Mouse (Mus musculus): ENCODE results near the gene Pacs1. TPM values are rescaled to one million over a fixed set of nuclear protein-coding genes. Genes with fewer than 3 reads are reported as not detected.
A peak's percentile ranks its signal among the peaks of the same experiment; 100 is the strongest.

Gene Pacs1
- total RNA-seq (2021) = 10 to 100 TPM; 54.2 to 57.6 TPM

GRCm38 (mm10) chr19:5272801-5273733, at the start of gene Pacs1:
Gene Pacs1 (minus strand): TSS chr19:5273119.
- DNase-seq (ENCODE audit: extremely low spot score in 1 of 2, low spot score in 1 of 2) = peak; percentile 70 to 83

GRCm38 (mm10) chr19:5313189-5313588, 40.3 kb upstream of the Pacs1 start:
- DNase-seq (ENCODE audit: extremely low spot score in 1 of 2, low spot score in 1 of 2) = no peak

- DNase-seq (ENCODE audit: extremely low spot score in 1 of 2, low spot score in 1 of 2) = no peak
Observed at GRCm38 (mm10) chr19:5309025-5309424, 36.1 kb upstream of the Pacs1 start.

- DNase-seq (ENCODE audit: extremely low spot score in 1 of 2, low spot score in 1 of 2) = no peak
Observed at GRCm38 (mm10) chr19:5306968-5307734, 34.2 kb upstream of the Pacs1 start.

- DNase-seq (ENCODE audit: extremely low spot score in 1 of 2, low spot score in 1 of 2) = no peak
Observed at GRCm38 (mm10) chr19:5306279-5306678, 33.4 kb upstream of the Pacs1 start.

- peak in 1 of 2 experiments; percentile 56 for DNase-seq (ENCODE audit: extremely low spot score in 1 of 2, low spot score in 1 of 2)
Observed at GRCm38 (mm10) chr19:5302455-5302854, 29.5 kb upstream of the Pacs1 start.

GRCm38 (mm10) chr19:5300588-5300987, 27.7 kb upstream of the Pacs1 start:
- no peak for DNase-seq (ENCODE audit: extremely low spot score in 1 of 2, low spot score in 1 of 2)

- peak; percentile 42 to 55 for DNase-seq (ENCODE audit: extremely low spot score in 1 of 2, low spot score in 1 of 2)
Observed at GRCm38 (mm10) chr19:5297903-5298800, 25.2 kb upstream of the Pacs1 start, which contains the start of gene Gal3st3. Gene Gal3st3 (plus strand): TSS chr19:5298331.

- peak in 1 of 2 experiments; percentile 26 for DNase-seq (ENCODE audit: extremely low spot score in 1 of 2, low spot score in 1 of 2)
Observed at GRCm38 (mm10) chr19:5296630-5297029, 23.7 kb upstream of the Pacs1 start.

GRCm38 (mm10) chr19:5295736-5296075, 22.8 kb upstream of the Pacs1 start:
- no peak for DNase-seq (ENCODE audit: extremely low spot score in 1 of 2, low spot score in 1 of 2)

GRCm38 (mm10) chr19:5294972-5295735, 22.2 kb upstream of the Pacs1 start, which contains the start of gene Sf3b2:
Gene Sf3b2 (minus strand): TSS chr19:5295455.
- peak; percentile 90 to 93 for DNase-seq (ENCODE audit: extremely low spot score in 1 of 2, low spot score in 1 of 2)

GRCm38 (mm10) chr19:5278381-5278780, 5.5 kb upstream of the Pacs1 start:
- DNase-seq (ENCODE audit: extremely low spot score in 1 of 2, low spot score in 1 of 2) = no peak

- no peak for DNase-seq (ENCODE audit: extremely low spot score in 1 of 2, low spot score in 1 of 2)
Observed at GRCm38 (mm10) chr19:5277140-5277539, 4.2 kb upstream of the Pacs1 start.

- no peak for DNase-seq (ENCODE audit: extremely low spot score in 1 of 2, low spot score in 1 of 2)
Observed at GRCm38 (mm10) chr19:5276531-5276930, 3.6 kb upstream of the Pacs1 start.

- DNase-seq (ENCODE audit: extremely low spot score in 1 of 2, low spot score in 1 of 2) = no peak
Observed at GRCm38 (mm10) chr19:5275736-5276135, 2.8 kb upstream of the Pacs1 start.

GRCm38 (mm10) chr19:5274641-5275040, 1.7 kb upstream of the Pacs1 start:
- DNase-seq (ENCODE audit: extremely low spot score in 1 of 2, low spot score in 1 of 2) = no peak

GRCm38 (mm10) chr19:5273916-5274315, 997 bp upstream of the Pacs1 start:
- DNase-seq (ENCODE audit: extremely low spot score in 1 of 2, low spot score in 1 of 2) = no peak

GRCm38 (mm10) chr19:5272326-5272795, 558 bp downstream of the Pacs1 start:
- peak in 1 of 2 experiments; percentile 18 for DNase-seq (ENCODE audit: extremely low spot score in 1 of 2, low spot score in 1 of 2)

- DNase-seq (ENCODE audit: extremely low spot score in 1 of 2, low spot score in 1 of 2) = no peak
Observed at GRCm38 (mm10) chr19:5271430-5271829, 1.5 kb downstream of the Pacs1 start.

All from layer of hippocampus, postnatal 25 days (tissue).